Mouse (Mus musculus) hindbrain, embryonic 16.5 days (tissue): Measurements from ENCODE around the gene 4930558K02Rik. TPM values are rescaled to one million over a fixed set of nuclear protein-coding genes. Genes with fewer than 3 reads are reported as not detected.

Experiments
- ATAC-seq: fragments of 200-750 bp; cut with Nextera tagmentation; 2 replicates; pipeline ENCODE4 v1.8.0; 2017; ENCODE audit warnings: moderate TSS enrichment, moderate library complexity
- H3K27ac ChIP-seq: fragments of 300-500 bp; sonication (generic); 2 replicates; pipeline ENCODE4 v1.5.1; 2014; ENCODE audit warnings: low read depth, mild to moderate bottlenecking, control low read depth, low read length, moderate library complexity
- H3K27me3 ChIP-seq: fragments of 300-500 bp; sonication (generic); replicated peaks from 2 replicates; pipeline ENCODE4 v1.6.1; 2014; ENCODE audit warnings: low read length; ENCODE audit not compliant: control insufficient read depth, insufficient read depth
- H3K36me3 ChIP-seq: fragments of 300-500 bp; sonication (generic); 2 replicates; pipeline ENCODE4 v1.6.1; 2014; ENCODE audit warnings: mild to moderate bottlenecking, low read length, moderate library complexity, mixed read lengths; ENCODE audit not compliant: control insufficient read depth, insufficient read depth
- H3K4me1 ChIP-seq: fragments of 300-500 bp; sonication (generic); 2 replicates; pipeline ENCODE4 v1.6.1; 2014; ENCODE audit warnings: low read depth, low read length; ENCODE audit not compliant: control insufficient read depth, insufficient read depth
- H3K4me2 ChIP-seq: fragments of 300-500 bp; sonication (generic); 2 replicates; pipeline ENCODE4 v1.6.1; 2014; ENCODE audit warnings: mild to moderate bottlenecking, low read length, control low read depth, moderate library complexity
- H3K4me3 ChIP-seq: fragments of 300-500 bp; sonication (generic); 2 replicates; pipeline ENCODE4 v1.5.1; 2014; ENCODE audit warnings: mild to moderate bottlenecking, low read length, control low read depth, moderate library complexity
- H3K9ac ChIP-seq: fragments of 300-500 bp; sonication (generic); 2 replicates; pipeline ENCODE4 v1.6.1; 2014; ENCODE audit warnings: low read depth, mild to moderate bottlenecking, control low read depth, low read length, moderate library complexity
- H3K9me3 ChIP-seq: fragments of 300-500 bp; sonication (generic); 2 replicates; pipeline ENCODE4 v1.6.1; 2014; ENCODE audit warnings: mild to moderate bottlenecking, low read length, moderate library complexity; ENCODE audit not compliant: control insufficient read depth
- WGBS: fragments of 180-500 bp; shearing (Covaris S2); extraction: QIAGEN DNeasy Blood & Tissue Kit; methylation state at CpG from one replicate; pipeline ENCODE4 v1.1.7; 2014; 5-methylcytosine and 5-hydroxymethylcytosine counted together
- polyA plus RNA-seq: library from polyadenylated mRNA; unstranded; fragments of >200 nt; fragmentation: Nextera tagmentation; extraction: Ambion mirVana; gene quantifications from 2 replicates; pipeline ENCODE4 v1.2.1, GENCODE M21; 2015

The 4930558K02Rik gene
- polyA plus RNA-seq, 1 experiment from 2014 or later: 0.25 TPM

DNA sequence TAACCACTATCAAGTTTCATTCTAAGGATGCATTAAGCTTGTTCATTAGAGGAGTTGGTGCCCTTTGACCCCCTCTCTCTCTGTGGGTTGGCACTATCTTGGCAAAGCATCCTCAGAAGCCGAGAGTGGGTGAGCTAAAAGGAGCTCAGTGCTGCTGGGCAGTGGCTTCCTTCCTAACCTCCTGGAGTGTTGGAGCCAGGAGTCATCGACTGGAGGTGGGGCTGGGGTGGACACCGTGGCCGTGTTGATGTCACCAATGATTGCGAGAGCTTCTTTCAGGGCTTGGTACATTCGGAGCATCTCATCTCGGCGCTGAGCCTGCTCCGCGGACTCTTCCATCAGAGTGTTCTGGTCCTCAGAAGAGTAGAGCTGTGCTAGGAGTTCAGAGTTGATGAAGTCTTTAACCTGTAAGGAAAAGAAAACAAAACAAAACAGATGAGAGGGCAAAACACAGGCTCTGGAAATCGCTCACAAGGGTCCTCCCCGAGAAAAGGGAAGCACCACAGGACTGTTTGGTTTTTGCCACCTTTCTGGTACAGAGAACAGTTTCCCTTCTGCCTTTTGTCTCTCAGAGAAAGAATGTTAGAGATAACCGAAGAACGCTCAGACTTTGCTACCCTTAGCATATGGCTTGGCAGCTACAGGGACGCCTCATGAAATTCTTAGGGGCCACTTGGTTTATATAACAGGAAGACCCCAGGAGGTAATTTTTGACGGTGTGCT lies 32.2 kb upstream of the 4930558K02Rik start:
- H3K4me1 ChIP-seq: no peaks in the 10 kb centered on the region; the same call in 1 of the 2 replicates
- H3K27me3 ChIP-seq: no peaks in the 10 kb centered on the region
- H3K4me2 ChIP-seq: no peak overlapping the region
- no peak overlapping the region for H3K9ac ChIP-seq
- H3K9me3 ChIP-seq: no peaks in the 10 kb centered on the region
- peaks cover 6% of the 10 kb centered on the region; the same call in 1 of the 2 replicates for H3K36me3 ChIP-seq
- no peak for ATAC-seq
- 83% methylated on average over 16 of the region's 16 CpGs for WGBS
- H3K27ac ChIP-seq: no peak overlapping the region
- H3K4me3 ChIP-seq: no peak overlapping the region

DNA sequence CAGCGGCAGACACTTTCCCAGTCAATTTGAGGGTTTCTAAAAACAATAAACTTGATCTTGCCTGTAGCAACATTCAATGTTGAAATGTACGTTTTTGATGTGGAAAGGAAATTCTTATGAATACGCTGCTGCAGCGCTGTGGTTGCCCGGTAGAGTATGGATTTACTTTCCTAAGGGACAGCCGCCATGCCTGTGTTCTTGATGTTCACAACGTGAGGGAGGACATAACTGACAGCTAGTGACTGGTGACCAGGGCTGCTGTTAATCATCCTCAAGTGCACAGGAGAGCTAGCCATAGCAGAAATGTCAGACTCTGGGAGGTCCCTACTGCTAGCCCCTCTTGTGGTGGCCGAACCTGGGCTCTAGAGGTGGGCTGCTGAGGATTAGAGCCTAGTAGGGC lies 29.6 kb upstream of the 4930558K02Rik start:
- WGBS: 69% methylated on average over 8 of the region's 8 CpGs
- no peaks in the 10 kb centered on the region for H3K9me3 ChIP-seq
- no peak overlapping the region for H3K9ac ChIP-seq
- no peak overlapping the region for H3K27ac ChIP-seq
- no peak overlapping the region for H3K4me3 ChIP-seq
- no peak for ATAC-seq
- H3K36me3 ChIP-seq: peaks cover 6% of the 10 kb centered on the region; the same call in 1 of the 2 replicates
- no peak overlapping the region for H3K4me2 ChIP-seq
- H3K27me3 ChIP-seq: no peaks in the 10 kb centered on the region
- H3K4me1 ChIP-seq: peaks cover 7% of the 10 kb centered on the region

DNA sequence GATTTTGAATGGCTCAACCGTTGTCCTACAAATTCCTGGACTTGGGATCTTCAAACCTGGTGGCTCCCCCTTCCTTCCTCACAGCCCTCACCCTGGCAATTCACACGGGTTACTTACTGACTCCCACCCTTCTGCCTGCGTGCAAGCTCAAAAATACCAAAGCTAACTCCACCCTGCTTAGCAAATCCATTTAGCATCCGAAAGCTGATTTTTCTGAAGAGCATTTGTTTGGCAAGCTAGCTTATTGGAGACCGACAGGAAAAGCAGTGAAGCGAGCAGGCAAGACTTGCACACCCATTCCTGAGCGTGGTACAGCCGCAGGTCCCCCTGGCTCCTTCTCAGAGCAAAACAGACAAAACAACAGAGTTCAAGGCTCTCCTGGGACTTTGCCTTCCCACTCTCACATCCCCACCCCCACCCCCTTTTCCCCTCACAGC lies 29.2 kb upstream of the 4930558K02Rik start:
- no peaks in the 10 kb centered on the region for H3K9me3 ChIP-seq
- no peak overlapping the region for H3K4me3 ChIP-seq
- no peak overlapping the region for H3K4me2 ChIP-seq
- peaks cover 7% of the 10 kb centered on the region for H3K4me1 ChIP-seq
- no peak overlapping the region for H3K9ac ChIP-seq
- no peak for ATAC-seq
- H3K27me3 ChIP-seq: no peaks in the 10 kb centered on the region
- WGBS: 47% methylated on average over 8 of the region's 8 CpGs
- H3K27ac ChIP-seq: peak overlapping the region; percentile 35; the same call in 1 of the 2 replicates
- peaks cover 6% of the 10 kb centered on the region; the same call in 1 of the 2 replicates for H3K36me3 ChIP-seq

DNA sequence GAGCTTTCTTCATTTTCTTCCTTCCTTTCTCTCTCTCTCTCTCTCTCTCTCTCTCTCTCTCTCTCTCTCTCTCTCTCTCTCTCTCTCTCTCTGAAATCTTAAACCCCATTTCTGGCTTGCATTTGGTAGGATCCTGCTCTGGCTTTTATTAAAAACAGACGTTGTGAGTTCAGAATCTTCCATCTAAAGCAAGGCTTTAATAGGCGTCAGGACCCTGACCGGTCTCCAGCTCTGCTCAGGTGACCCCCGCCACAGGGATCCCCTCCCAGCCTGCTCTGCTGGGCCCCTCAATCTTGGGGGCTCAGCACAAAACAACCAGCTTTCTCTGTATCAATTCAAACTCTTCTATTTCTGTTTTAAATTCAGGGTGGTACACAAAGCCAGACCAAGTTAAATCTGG lies 28.8 kb upstream of the 4930558K02Rik start:
- Histone ChIP-seq H3K27me3 (no peaks in the 10 kb centered on the region), H3K4me2 (no peak overlapping the region), H3K9ac (no peak overlapping the region), H3K36me3 (peaks cover 6% of the 10 kb centered on the region; the same call in 1 of the 2 replicates), H3K27ac (no peak overlapping the region), H3K4me3 (no peak overlapping the region), H3K4me1 (peaks cover 7% of the 10 kb centered on the region), H3K9me3 (no peaks in the 10 kb centered on the region)
- no peak for ATAC-seq
- WGBS: 55% methylated on average over 4 of the region's 4 CpGs

DNA sequence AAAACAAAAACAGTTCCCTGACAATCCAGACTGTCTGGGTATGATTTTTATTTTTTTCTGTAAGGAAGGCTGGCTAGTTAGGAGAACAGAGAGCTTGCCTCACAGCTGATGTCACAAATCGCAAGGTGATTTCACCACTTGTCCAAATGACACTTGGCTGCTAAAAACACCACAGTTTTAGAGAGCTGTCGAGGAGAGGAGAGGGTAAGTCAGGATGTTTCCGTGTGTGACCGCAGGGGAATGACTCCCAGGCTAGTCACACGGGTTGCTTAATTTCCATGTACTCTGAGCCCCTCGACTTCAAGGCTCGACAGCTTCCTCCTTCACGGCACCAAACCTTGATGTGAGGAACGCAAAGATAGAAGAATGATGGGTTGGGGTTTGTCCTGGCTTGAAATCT lies 26.7 kb upstream of the 4930558K02Rik start:
- WGBS: 84% methylated on average over 9 of the region's 9 CpGs
- no peaks in the 10 kb centered on the region for H3K9me3 ChIP-seq
- H3K36me3 ChIP-seq: peaks cover 4% of the 10 kb centered on the region; the same call in 1 of the 2 replicates
- no peak overlapping the region for H3K9ac ChIP-seq
- no peak overlapping the region for H3K27ac ChIP-seq
- no peak overlapping the region for H3K4me2 ChIP-seq
- H3K4me1 ChIP-seq: peaks cover 7% of the 10 kb centered on the region
- H3K4me3 ChIP-seq: no peak overlapping the region
- no peaks in the 10 kb centered on the region for H3K27me3 ChIP-seq
- no peak for ATAC-seq

DNA sequence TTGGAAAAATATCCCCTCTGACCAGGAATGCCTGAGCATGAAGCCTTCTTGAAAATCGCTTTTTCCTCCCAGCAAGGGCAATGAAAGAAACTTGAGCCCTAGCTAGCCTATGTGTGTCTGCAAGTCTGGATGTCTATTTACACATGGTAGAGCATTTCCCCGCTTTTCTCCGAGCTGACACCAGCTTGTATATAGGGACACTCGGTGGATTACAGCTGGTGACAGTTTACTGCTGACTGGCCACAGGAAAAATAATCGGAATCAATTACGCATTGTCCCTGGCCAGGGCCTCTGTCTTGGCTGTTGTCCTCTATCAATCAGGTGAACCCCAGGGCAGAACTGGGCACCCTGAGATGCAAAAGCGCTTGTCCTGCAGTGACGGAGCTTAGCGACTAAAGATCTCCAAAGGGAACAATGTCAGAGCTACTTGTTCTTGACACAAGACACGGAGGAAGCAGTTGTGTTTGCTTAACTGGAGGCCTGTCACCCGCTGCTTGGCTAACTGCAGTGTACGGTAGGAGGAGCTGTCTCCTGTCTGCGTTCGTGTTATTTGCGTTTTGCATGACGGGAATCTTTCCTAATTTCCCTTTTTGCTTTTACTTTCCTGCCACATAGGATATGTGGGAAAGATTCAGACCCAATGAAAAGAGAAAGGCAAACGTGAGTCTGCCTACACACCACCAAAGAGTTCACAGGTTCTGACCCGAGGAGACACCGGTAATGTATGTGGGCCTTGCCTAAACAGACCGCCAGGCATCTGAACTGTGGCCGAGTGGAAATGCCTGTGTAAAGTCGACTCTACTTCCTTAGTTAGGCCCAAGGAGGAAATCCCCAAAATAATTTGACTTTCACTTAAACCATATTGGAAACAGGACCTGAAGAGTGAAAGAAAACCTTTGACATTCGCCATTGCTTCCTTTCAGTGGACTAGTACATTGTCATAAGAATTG lies 25.7 kb upstream of the 4930558K02Rik start:
- Histone ChIP-seq H3K9me3 (no peaks in the 10 kb centered on the region), H3K27ac (peak overlapping the region; percentile 54), H3K36me3 (no peaks in the 10 kb centered on the region), H3K4me1 (peaks cover 7% of the 10 kb centered on the region), H3K9ac (no peak overlapping the region), H3K4me2 (no peak overlapping the region; the same call in 1 of the 2 replicates), H3K27me3 (no peaks in the 10 kb centered on the region), H3K4me3 (no peak overlapping the region)
- peak; percentile 51; the same call in 1 of the 2 replicates for ATAC-seq
- WGBS: 40% methylated on average over 23 of the region's 23 CpGs

DNA sequence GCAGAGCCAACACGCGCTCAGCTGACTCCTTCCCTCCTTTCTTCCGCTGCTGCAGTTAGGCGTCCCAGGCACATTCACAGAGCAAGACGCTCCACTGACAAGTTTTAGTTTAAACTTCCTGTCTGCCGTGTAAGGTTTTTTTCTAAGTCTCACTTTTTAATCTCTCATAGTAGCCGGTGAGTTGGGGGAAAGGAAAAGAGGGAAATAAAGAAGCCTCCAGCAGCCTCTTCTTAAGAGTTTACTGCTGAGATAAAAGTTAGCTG lies 25.0 kb upstream of the 4930558K02Rik start:
- H3K27ac ChIP-seq: peak overlapping the region; percentile 33; the same call in 1 of the 2 replicates
- no peak for ATAC-seq
- H3K27me3 ChIP-seq: no peaks in the 10 kb centered on the region
- no peak overlapping the region for H3K4me3 ChIP-seq
- no peak overlapping the region for H3K4me2 ChIP-seq
- peaks cover 8% of the 10 kb centered on the region for H3K4me1 ChIP-seq
- H3K9me3 ChIP-seq: no peaks in the 10 kb centered on the region
- H3K9ac ChIP-seq: no peak overlapping the region
- no peaks in the 10 kb centered on the region for H3K36me3 ChIP-seq
- 42% methylated on average over 7 of the region's 7 CpGs for WGBS

DNA sequence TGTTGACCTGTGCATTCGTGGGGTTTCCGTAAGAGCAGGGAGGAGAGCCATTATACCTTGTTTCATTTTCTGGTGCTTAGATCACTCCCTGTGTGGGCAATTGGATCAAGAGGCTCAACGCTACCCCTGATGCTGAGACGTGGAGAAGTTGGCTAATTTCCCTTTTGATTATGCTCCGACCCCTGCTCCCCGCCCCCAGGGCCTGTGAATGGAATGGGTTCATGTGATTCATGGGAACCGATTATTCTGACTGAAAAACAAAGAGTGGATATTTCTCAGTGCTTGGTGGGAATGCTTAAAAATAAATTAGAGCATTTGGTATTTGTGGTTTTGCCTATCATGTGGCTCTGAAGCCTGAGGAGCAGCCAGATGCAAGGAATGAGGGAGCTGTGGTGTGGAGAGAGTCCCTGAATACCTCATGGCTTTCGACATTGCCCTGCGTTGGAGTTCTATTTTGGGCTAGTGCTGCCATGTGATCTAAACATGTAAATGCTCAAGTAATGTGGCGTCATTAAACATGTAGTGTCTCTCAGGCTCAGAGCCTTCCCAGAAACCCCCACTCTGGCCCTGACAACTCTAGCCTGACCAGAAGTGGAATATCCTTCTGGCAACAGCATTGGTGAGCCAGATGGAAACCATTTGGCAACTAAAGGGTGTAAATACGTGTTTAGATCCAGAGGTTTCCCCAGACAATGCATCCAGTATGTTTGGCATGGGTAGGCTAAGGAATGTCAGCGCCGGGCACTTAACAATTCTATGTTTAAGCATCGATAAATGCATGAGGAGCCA lies 24.5 kb upstream of the 4930558K02Rik start:
- no peak for ATAC-seq
- Histone ChIP-seq H3K4me1 (peaks cover 12% of the 10 kb centered on the region), H3K4me3 (no peak overlapping the region), H3K36me3 (no peaks in the 10 kb centered on the region), H3K9me3 (no peaks in the 10 kb centered on the region), H3K9ac (no peak overlapping the region), H3K4me2 (no peak overlapping the region), H3K27ac (no peak overlapping the region), H3K27me3 (no peaks in the 10 kb centered on the region)
- WGBS: 51% methylated on average over 14 of the region's 14 CpGs
